Mouse (Mus musculus) small intestine, adult 2 months (tissue): Measurements from ENCODE around the gene Rpl10a.

Source experiments
- CTCF ChIP-seq: fragments of 200-500 bp; IDR thresholded peaks from 2 replicates; pipeline ENCODE4 v1.5.1; 2012; ENCODE audit warnings: low read depth, mild to moderate bottlenecking, control low read depth, inconsistent platforms, low read length, moderate library complexity, mixed read lengths; ENCODE audit not compliant: insufficient replicate concordance, insufficient read length; ENCODE audit errors: extremely low read depth
- POLR2A ChIP-seq: fragments of 200-500 bp; IDR thresholded peaks from 2 replicates; pipeline ENCODE4 v1.6.1; 2012; ENCODE audit warnings: low read depth, mild to moderate bottlenecking, control low read depth, inconsistent platforms, low read length, moderate library complexity

GRCm38 (mm10) chr17:28347327-28347726 is 19.1 kb downstream of the Rpl10a start:
- TF ChIP-seq POLR2A (no peak), CTCF (no peak)
